ENCODE assay signal across 29 mouse cellular contexts in genomic region chr6:17380102-17380501, GRCm38 (mm10).
A peak's percentile ranks its signal among the peaks of the same experiment; 100 is the strongest.
DNase-seq lines count a peak whose midpoint lies in the region; ATAC-seq and TF ChIP-seq lines count a peak whose summit lies in the region.
"Had no signal": no experiment of that assay in that cellular context is flagged by ENCODE, and none has a peak within 500 bp of the region (broad histone marks: within the 10 kb centered on the region; RNA-seq: fewer than 3 reads in every experiment).

No protein-coding gene starts in this region.

- no peak for ATAC-seq in lung, postnatal 0 days
- peak; percentile 70 for ATAC-seq in megakaryocyte progenitor cell, adult 5-6 weeks (replicated peaks; ENCODE audit: poor library complexity)
- ATAC-seq: forebrain, embryonic 13.5 days; forebrain, embryonic 16.5 days; hindbrain, embryonic 16.5 days; intestine, embryonic 15.5 days had no signal

- peak; percentile 14 for DNase-seq in lung, postnatal 0 days (ENCODE audit: low spot score)
- DNase-seq in lung, postnatal 4 days: no peak
- DNase-seq in brain, adult 2 months (ENCODE audit: low read depth, low spot score): peak; percentile 33
- no peak for DNase-seq in thymus, postnatal 0 days (ENCODE audit: low spot score)
- DNase-seq in adipocyte (ENCODE audit: low spot score): no peak
- DNase-seq in adrenal gland, postnatal 4 days (ENCODE audit: low spot score in 2 of 2): no peak
- DNase-seq: adrenal gland, adult 8-10 months; adrenal gland, postnatal 25 days; cerebellum, adult 11 months; cerebellum, adult 2 months; cerebellum, adult 9-11 months; cerebellum, postnatal 36 days; gastrocnemius, adult 2 months; gastrocnemius, postnatal 14 days; heart, adult 18-20 months; heart, postnatal 10 days; heart, postnatal 36 days had no signal

- no peak for TF ChIP-seq EP300 in lung, postnatal 0 days (IDR thresholded peaks at IDR 0.05)

- TF ChIP-seq CTCF in lung, postnatal 0 days (IDR thresholded peaks at IDR 0.05): no peak

- no peaks in the 10 kb centered on the region for H3K9me3 ChIP-seq in lung, postnatal 0 days (ENCODE audit: low read length)
- H3K9me3 ChIP-seq: forebrain, embryonic 10.5 days; forebrain, embryonic 13.5 days; G1E; heart, embryonic 12.5 days; heart, embryonic 15.5 days; hindbrain, embryonic 10.5 days; hindbrain, embryonic 13.5 days; intestine, embryonic 15.5 days had no signal

- H3K27ac ChIP-seq in lung, postnatal 0 days (ENCODE audit: low read length): no peak overlapping the region
- H3K27ac ChIP-seq: forebrain, embryonic 10.5 days; forebrain, embryonic 13.5 days; gastrocnemius, adult 2 months; heart, embryonic 15.5 days; hindbrain, embryonic 10.5 days; hindbrain, embryonic 13.5 days; intestine, embryonic 15.5 days had no signal

- H3K4me2 ChIP-seq in lung, postnatal 0 days (replicated peaks; ENCODE audit: low read depth, low read length): no peak overlapping the region
- H3K4me2 ChIP-seq: forebrain, embryonic 13.5 days; heart, embryonic 12.5 days; heart, embryonic 15.5 days; hindbrain, embryonic 13.5 days; intestine, embryonic 15.5 days had no signal

- no peak overlapping the region for H3K9ac ChIP-seq in lung, postnatal 0 days (replicated peaks; ENCODE audit: low read depth)
- H3K9ac ChIP-seq: forebrain, embryonic 13.5 days; heart, embryonic 12.5 days; heart, embryonic 15.5 days; hindbrain, embryonic 13.5 days; intestine, embryonic 15.5 days had no signal

- H3K27me3 ChIP-seq in lung, postnatal 0 days (replicated peaks; ENCODE audit: insufficient read depth, low read length): no peaks in the 10 kb centered on the region
- H3K27me3 ChIP-seq: CH12.LX; forebrain, embryonic 13.5 days; heart, embryonic 12.5 days; heart, embryonic 15.5 days; hindbrain, embryonic 13.5 days; intestine, embryonic 15.5 days had no signal

- H3K36me3 ChIP-seq in lung, postnatal 0 days (ENCODE audit: insufficient read depth, low read length): no peaks in the 10 kb centered on the region
- H3K36me3 ChIP-seq: forebrain, embryonic 10.5 days; G1E; heart, embryonic 12.5 days; heart, embryonic 15.5 days; hindbrain, embryonic 10.5 days; hindbrain, embryonic 13.5 days; intestine, embryonic 15.5 days had no signal

- H3K4me3 ChIP-seq in lung, postnatal 0 days (ENCODE audit: low read depth, low read length): no peak overlapping the region
- H3K4me3 ChIP-seq: forebrain, embryonic 10.5 days; forebrain, embryonic 13.5 days; gastrocnemius, adult 2 months; heart, embryonic 12.5 days; heart, embryonic 15.5 days; hindbrain, embryonic 10.5 days; hindbrain, embryonic 13.5 days; intestine, embryonic 15.5 days had no signal

- WGBS in lung, postnatal 0 days: 69% methylated on average over 3 of the region's 3 CpGs

- no peaks in the 10 kb centered on the region for H3K4me1 ChIP-seq in lung, postnatal 0 days (ENCODE audit: insufficient read depth, low read depth, low read length)
- H3K4me1 ChIP-seq: forebrain, embryonic 10.5 days; forebrain, embryonic 13.5 days; heart, embryonic 12.5 days; heart, embryonic 15.5 days; hindbrain, embryonic 10.5 days; hindbrain, embryonic 13.5 days; intestine, embryonic 15.5 days had no signal

Comparison
In these comparisons a context has a peak if more than half of its experiments do, and no peak if none do; other contexts are left out.
1. DNase-seq: peak in lung, postnatal 0 days (single experiment) and brain, adult 2 months (single experiment); none in lung, postnatal 4 days (0 of 2), thymus, postnatal 0 days (single experiment), adipocyte (single experiment) and adrenal gland, postnatal 4 days (0 of 2).